Mouse (Mus musculus) hindbrain, embryonic 15.5 days (tissue): ENCODE measurements around the gene Znhit1. TPM values are rescaled to one million over a fixed set of nuclear protein-coding genes. Genes with fewer than 3 reads are reported as not detected.

Source experiments
- ATAC-seq: fragments of 200-750 bp; cut with Nextera tagmentation; 2 replicates; pipeline ENCODE4 v1.8.0; 2017; ENCODE audit warnings: low read depth, moderate number of reproducible peaks, moderate TSS enrichment; ENCODE audit not compliant: low FRiP score
- H3K27ac ChIP-seq: fragments of 300-500 bp; sonication (generic); replicated peaks from 2 replicates; pipeline ENCODE4 v1.5.1; 2015; ENCODE audit warnings: mild to moderate bottlenecking, inconsistent platforms
- H3K27me3 ChIP-seq: fragments of 300-500 bp; sonication (generic); 2 replicates; pipeline ENCODE4 v1.6.1; 2015; ENCODE audit warnings: control low read depth, inconsistent platforms
- H3K36me3 ChIP-seq: fragments of 300-500 bp; sonication (generic); 2 replicates; pipeline ENCODE4 v1.6.1; 2015; ENCODE audit warnings: control low read depth, inconsistent platforms
- H3K4me1 ChIP-seq: fragments of 300-500 bp; sonication (generic); replicated peaks from 2 replicates; pipeline ENCODE4 v1.6.1; 2015; ENCODE audit warnings: control low read depth, inconsistent platforms
- H3K4me2 ChIP-seq: fragments of 300-500 bp; sonication (generic); 2 replicates; pipeline ENCODE4 v1.6.1; 2015; ENCODE audit warnings: moderate library complexity, mild to moderate bottlenecking, inconsistent platforms
- H3K4me3 ChIP-seq: fragments of 300-500 bp; sonication (generic); 2 replicates; pipeline ENCODE4 v1.5.1; 2015; ENCODE audit warnings: mild to moderate bottlenecking, inconsistent platforms
- H3K9ac ChIP-seq: fragments of 300-500 bp; sonication (generic); 2 replicates; pipeline ENCODE4 v1.6.1; 2015; ENCODE audit warnings: inconsistent platforms
- H3K9me3 ChIP-seq: fragments of 300-500 bp; sonication (generic); 2 replicates; pipeline ENCODE4 v1.6.1; 2016; ENCODE audit warnings: control low read depth, inconsistent platforms
- WGBS: fragments of 180-500 bp; shearing (Covaris S2); methylation state at CpG from one replicate; pipeline ENCODE4 v1.1.7; 2015; 5-methylcytosine and 5-hydroxymethylcytosine counted together
- polyA plus RNA-seq: library from polyadenylated mRNA; unstranded; fragments of >200 nt; fragmentation: Nextera tagmentation; extraction: Ambion mirVana; gene quantifications from 2 replicates; pipeline ENCODE4 v1.2.1, GENCODE M21; 2015

The Znhit1 gene
- 134 and 145 TPM in 2 replicates for polyA plus RNA-seq

GRCm38 (mm10) chr5:136987934-136988271 is at the start of gene Znhit1:
TSS of gene Znhit1 (minus strand) at chr5:136988021.
- ATAC-seq, result no peak
- peak within 1 kb of the TSS; percentile 89 for H3K9ac ChIP-seq
- H3K27me3 ChIP-seq, result no peaks in the 10 kb centered on the region
- peaks cover 36% of the 10 kb centered on the region for H3K36me3 ChIP-seq
- no peaks in the 10 kb centered on the region for H3K9me3 ChIP-seq
- 4% methylated on average over 12 of the region's 12 CpGs for WGBS
- H3K27ac ChIP-seq, result peak within 1 kb of the TSS; percentile 95
- peak within 1 kb of the TSS; percentile 92 for H3K4me2 ChIP-seq
- peaks cover 23% of the 10 kb centered on the region for H3K4me1 ChIP-seq
- peak within 1 kb of the TSS; percentile 81 for H3K4me3 ChIP-seq

GRCm38 (mm10) chr5:137036211-137036610 is 48.4 kb upstream of the Znhit1 start:
- Histone ChIP-seq H3K9me3 (no peaks in the 10 kb centered on the region), H3K4me3 (no peak overlapping the region), H3K4me1 (peaks cover 18% of the 10 kb centered on the region), H3K4me2 (no peak overlapping the region), H3K9ac (no peak overlapping the region), H3K36me3 (peaks cover 46% of the 10 kb centered on the region), H3K27ac (no peak overlapping the region), H3K27me3 (peaks cover under 1% of the 10 kb centered on the region; the same call in 1 of the 2 replicates)
- ATAC-seq, result no peak
- 86% methylated on average over 13 of the region's 13 CpGs for WGBS

GRCm38 (mm10) chr5:137032641-137033074 is 44.8 kb upstream of the Znhit1 start:
- H3K27ac ChIP-seq, result peak overlapping the region; percentile 61
- H3K4me3 ChIP-seq, result peak overlapping the region; percentile 58
- H3K27me3 ChIP-seq, result peaks cover 16% of the 10 kb centered on the region
- peak; percentile 68 for ATAC-seq
- peaks cover 38% of the 10 kb centered on the region for H3K4me1 ChIP-seq
- H3K4me2 ChIP-seq, result peak overlapping the region; percentile 99
- peak overlapping the region; percentile 53 for H3K9ac ChIP-seq
- no peaks in the 10 kb centered on the region for H3K9me3 ChIP-seq
- 0% methylated on average over 19 of the region's 49 CpGs for WGBS
- peaks cover 18% of the 10 kb centered on the region for H3K36me3 ChIP-seq

- Histone ChIP-seq H3K4me2 (peak overlapping the region; percentile 99), H3K27me3 (peaks cover 21% of the 10 kb centered on the region), H3K4me3 (peak overlapping the region; percentile 58), H3K9ac (peak overlapping the region; percentile 53), H3K4me1 (peaks cover 38% of the 10 kb centered on the region), H3K27ac (peak overlapping the region; percentile 61; the same call in 1 of the 2 replicates), H3K36me3 (peaks cover 12% of the 10 kb centered on the region; the same call in 1 of the 2 replicates), H3K9me3 (no peaks in the 10 kb centered on the region)
- under 1% methylated on average over 33 of the region's 33 CpGs for WGBS
- no peak for ATAC-seq
Measured at GRCm38 (mm10) chr5:137032033-137032421, 44.2 kb upstream of the Znhit1 start.

GRCm38 (mm10) chr5:137031076-137032032 is 43.5 kb upstream of the Znhit1 start:
- Histone ChIP-seq H3K9ac (peak overlapping the region; percentile 53), H3K4me2 (peak overlapping the region; percentile 99), H3K4me1 (peaks cover 38% of the 10 kb centered on the region), H3K4me3 (peak overlapping the region; percentile 58), H3K9me3 (no peaks in the 10 kb centered on the region), H3K27ac (no peak overlapping the region; the same call in 1 of the 2 replicates), H3K27me3 (peaks cover 28% of the 10 kb centered on the region), H3K36me3 (0 out of 2 replicates have a peak, but pooled peaks cover 5% of the 10 kb centered on the region)
- WGBS, result under 1% methylated on average over 78 of the region's 78 CpGs
- no peak for ATAC-seq

GRCm38 (mm10) chr5:137030416-137030810 is 42.6 kb upstream of the Znhit1 start:
- peak overlapping the region; percentile 53 for H3K9ac ChIP-seq
- no peaks in the 10 kb centered on the region for H3K36me3 ChIP-seq
- no peaks in the 10 kb centered on the region for H3K9me3 ChIP-seq
- no peak overlapping the region for H3K27ac ChIP-seq
- WGBS, result 8% methylated on average over 22 of the region's 22 CpGs
- peaks cover 42% of the 10 kb centered on the region for H3K4me1 ChIP-seq
- H3K27me3 ChIP-seq, result peaks cover 37% of the 10 kb centered on the region
- peak overlapping the region; percentile 58 for H3K4me3 ChIP-seq
- peak overlapping the region; percentile 99 for H3K4me2 ChIP-seq
- no peak for ATAC-seq

- ATAC-seq, result peak; percentile 80
- Histone ChIP-seq H3K27me3 (peaks cover 42% of the 10 kb centered on the region), H3K4me1 (peaks cover 46% of the 10 kb centered on the region), H3K27ac (peak overlapping the region; percentile 69), H3K9ac (peak overlapping the region; percentile 53), H3K4me2 (peak overlapping the region; percentile 99), H3K4me3 (peak overlapping the region; percentile 58), H3K36me3 (no peaks in the 10 kb centered on the region), H3K9me3 (no peaks in the 10 kb centered on the region)
- WGBS, result under 1% methylated on average over 49 of the region's 52 CpGs
Measured at GRCm38 (mm10) chr5:137029643-137030415, 42.0 kb upstream of the Znhit1 start.

- Histone ChIP-seq H3K36me3 (no peaks in the 10 kb centered on the region), H3K27ac (peak overlapping the region; percentile 69), H3K4me3 (peak overlapping the region; percentile 58), H3K9ac (peak overlapping the region; percentile 41), H3K9me3 (no peaks in the 10 kb centered on the region), H3K4me1 (peaks cover 49% of the 10 kb centered on the region), H3K27me3 (peaks cover 48% of the 10 kb centered on the region), H3K4me2 (peak overlapping the region; percentile 99)
- 2% methylated on average over 8 of the region's 8 CpGs for WGBS
- peak; percentile 7; the same call in 1 of the 2 replicates for ATAC-seq
Measured at GRCm38 (mm10) chr5:137029273-137029585, 41.4 kb upstream of the Znhit1 start.

GRCm38 (mm10) chr5:137028561-137029272 is 40.9 kb upstream of the Znhit1 start:
- Histone ChIP-seq H3K4me1 (peaks cover 49% of the 10 kb centered on the region), H3K27ac (peak overlapping the region; percentile 69; the same call in 1 of the 2 replicates), H3K9ac (no peak overlapping the region), H3K9me3 (no peaks in the 10 kb centered on the region), H3K36me3 (no peaks in the 10 kb centered on the region), H3K4me3 (peak overlapping the region; percentile 58), H3K4me2 (peak overlapping the region; percentile 99), H3K27me3 (peaks cover 53% of the 10 kb centered on the region)
- ATAC-seq, result peak; percentile 23; the same call in 1 of the 2 replicates
- 4% methylated on average over 28 of the region's 29 CpGs for WGBS

GRCm38 (mm10) chr5:137026092-137026491 is 38.3 kb upstream of the Znhit1 start, which contains the start of gene Vgf:
TSS of gene Vgf (plus strand) at chr5:137026392.
- H3K9me3 ChIP-seq, result no peaks in the 10 kb centered on the region
- H3K9ac ChIP-seq, result 0 out of 2 replicates have a peak within 1 kb of the TSS, but pooled peaks have one; percentile 8
- H3K4me1 ChIP-seq, result peaks cover 30% of the 10 kb centered on the region
- no peak for ATAC-seq
- peaks cover 52% of the 10 kb centered on the region for H3K27me3 ChIP-seq
- WGBS, result 18% methylated on average over 4 of the region's 4 CpGs
- no peaks in the 10 kb centered on the region for H3K36me3 ChIP-seq
- peak within 1 kb of the TSS; percentile 32 for H3K4me3 ChIP-seq
- no peak within 1 kb of the TSS for H3K27ac ChIP-seq
- H3K4me2 ChIP-seq, result peak within 1 kb of the TSS; percentile 57

GRCm38 (mm10) chr5:137025132-137025531 is 37.3 kb upstream of the Znhit1 start:
- under 1% methylated on average over 23 of the region's 23 CpGs for WGBS
- H3K27me3 ChIP-seq, result peaks cover 45% of the 10 kb centered on the region
- H3K4me1 ChIP-seq, result peaks cover 20% of the 10 kb centered on the region

More at GRCm38 (mm10) chr5:137025132-137025531, 37.3 kb upstream of the Znhit1 start:
- Histone ChIP-seq H3K36me3 (no peaks in the 10 kb centered on the region), H3K9ac (no peak overlapping the region), H3K4me2 (peak overlapping the region; percentile 57), H3K9me3 (no peaks in the 10 kb centered on the region), H3K4me3 (peak overlapping the region; percentile 32), H3K27ac (no peak overlapping the region)
- ATAC-seq, result no peak
